Mouse (Mus musculus) R1 (cell line): ENCODE data around the gene Keap1.

ENCODE experiments used
- DNase-seq: peaks from one replicate; pipeline ENCODE4 v3.0.0-alpha.2; 2018; ENCODE audit warnings: low read depth, low spot score

Gene Keap1

GRCm38 (mm10) chr9:21197981-21198380 is 41.2 kb downstream of the Keap1 start:
- DNase-seq: peak; percentile 52

- no peak for DNase-seq
Observed at GRCm38 (mm10) chr9:21196521-21197433, 42.4 kb downstream of the Keap1 start.

- peak; percentile 51 for DNase-seq
Observed at GRCm38 (mm10) chr9:21195736-21196505, 43.2 kb downstream of the Keap1 start.

- DNase-seq: no peak
Observed at GRCm38 (mm10) chr9:21194787-21195493, 44.2 kb downstream of the Keap1 start.

- DNase-seq: no peak
Observed at GRCm38 (mm10) chr9:21193786-21194185, 45.4 kb downstream of the Keap1 start.

GRCm38 (mm10) chr9:21190670-21191069 is 48.5 kb downstream of the Keap1 start:
- no peak for DNase-seq

GRCm38 (mm10) chr9:21189905-21190304 is 49.3 kb downstream of the Keap1 start:
- DNase-seq: peak; percentile 74

- DNase-seq: no peak
Observed at GRCm38 (mm10) chr9:21185436-21185835, 53.7 kb downstream of the Keap1 start.

- no peak for DNase-seq
Observed at GRCm38 (mm10) chr9:21184733-21185132, 54.4 kb downstream of the Keap1 start.

- DNase-seq: no peak
Observed at GRCm38 (mm10) chr9:21183905-21184413, 55.2 kb downstream of the Keap1 start.

GRCm38 (mm10) chr9:21183421-21183820 is 55.7 kb downstream of the Keap1 start:
- no peak for DNase-seq

- DNase-seq: peak; percentile 74
Observed at GRCm38 (mm10) chr9:21181421-21182220, 57.5 kb downstream of the Keap1 start.

GRCm38 (mm10) chr9:21180841-21181240 is 58.3 kb downstream of the Keap1 start:
- no peak for DNase-seq

GRCm38 (mm10) chr9:21180402-21180801 is 58.8 kb downstream of the Keap1 start:
- DNase-seq: no peak
